Mouse (Mus musculus) spleen, postnatal 14 days (tissue): ENCODE results near the gene Wdr95.
"Not testable (repeated sequence)": the region's sequence is repeated elsewhere in the genome, so short reads cannot be mapped to it uniquely, and the experiment has no call there.

Experiments
- DNase-seq, 2 experiments: peaks; one replicate each; pipeline ENCODE4 v3.0.0; 2021 to 2022; ENCODE audit warnings: low spot score in 2 of 2

Gene Wdr95

DNA sequence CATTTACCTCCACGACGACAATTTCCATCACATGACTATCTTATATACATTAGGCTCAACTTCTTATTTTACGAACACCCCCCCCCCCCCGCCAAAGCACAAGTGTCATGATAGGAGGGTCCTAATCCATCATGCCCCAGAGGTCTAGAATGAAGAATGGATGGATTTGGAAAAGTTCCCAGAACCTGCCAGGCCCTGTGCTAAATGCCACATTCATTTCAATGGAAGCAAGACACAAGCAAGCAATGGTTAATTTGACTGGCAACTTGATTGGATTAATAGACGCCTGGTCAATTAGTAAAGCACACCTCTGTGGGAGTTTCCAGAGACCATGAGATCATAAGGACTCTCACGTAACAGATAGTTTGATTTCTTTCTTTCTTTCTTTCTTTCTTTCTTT, 11.4 kb upstream of the Wdr95 start:
- no peak for DNase-seq

DNA sequence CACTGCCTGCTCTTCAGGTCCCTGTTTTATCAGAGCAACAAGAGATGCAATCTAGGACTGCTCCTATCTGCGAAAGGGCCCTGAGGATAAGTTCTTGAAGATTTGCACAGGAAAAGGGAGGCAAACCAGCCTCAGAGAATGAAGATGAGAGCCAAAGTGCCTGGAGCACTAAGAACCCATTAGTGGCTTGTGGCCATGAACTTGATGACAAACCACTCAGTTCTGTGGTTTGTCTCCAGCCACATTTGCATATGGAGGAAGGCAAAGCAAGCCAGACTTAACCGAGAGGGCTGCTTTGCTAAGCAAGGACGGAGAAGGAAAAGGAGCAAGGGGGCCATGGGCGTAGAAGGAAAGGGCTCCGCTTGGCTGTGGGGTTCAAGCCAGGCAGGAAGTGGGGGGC, 7.7 kb upstream of the Wdr95 start:
- DNase-seq, result no peak

DNA sequence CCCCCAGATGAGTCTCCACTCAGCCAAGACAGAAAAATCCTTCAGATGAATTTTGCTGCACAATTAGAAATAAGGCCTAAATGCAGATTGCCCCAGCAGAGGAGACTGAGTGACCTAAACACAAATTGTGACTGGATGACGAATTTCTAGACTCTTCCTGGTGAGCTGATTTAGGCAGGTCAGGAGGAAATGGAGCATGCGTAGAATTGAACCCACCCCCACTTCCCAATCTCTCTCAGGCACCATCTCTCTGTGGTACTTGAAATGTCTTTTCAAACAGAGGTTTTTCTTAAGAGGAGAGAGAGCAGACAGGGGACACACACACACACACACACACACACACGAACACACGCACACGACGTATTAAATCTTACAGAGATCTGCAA, 4.6 kb upstream of the Wdr95 start:
- no peak for DNase-seq

DNA sequence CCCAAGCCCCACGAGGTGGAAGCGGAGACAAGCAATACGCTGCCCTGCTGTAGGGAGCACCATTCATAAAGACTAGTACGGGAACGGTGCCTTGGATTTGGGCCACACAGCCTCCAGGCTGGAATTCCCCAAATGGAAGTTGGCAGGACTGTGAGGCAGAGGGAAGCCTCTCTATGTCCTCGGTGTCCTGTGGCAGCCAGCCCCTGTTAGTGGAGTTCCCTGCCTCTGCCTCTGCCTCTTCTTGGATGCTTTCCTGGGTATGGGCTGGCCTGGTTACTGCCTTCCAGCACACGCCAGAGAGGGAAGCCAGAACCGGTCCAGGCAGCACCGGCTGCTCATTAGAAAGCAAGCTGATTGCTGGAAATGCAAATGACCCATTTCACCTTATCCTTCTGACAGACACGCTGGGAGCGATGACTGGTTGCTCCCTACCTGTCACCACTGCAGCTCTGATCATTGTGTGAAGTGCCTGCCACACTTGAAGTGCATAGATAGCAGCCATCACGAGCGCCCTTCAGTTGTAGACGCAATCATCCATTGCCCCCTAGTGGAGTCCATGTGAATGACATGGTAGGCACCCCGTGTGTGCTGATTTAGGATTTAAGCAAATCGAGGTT, 4.1 kb upstream of the Wdr95 start:
- DNase-seq, result peak in 1 of 2 experiments; percentile 50

DNA sequence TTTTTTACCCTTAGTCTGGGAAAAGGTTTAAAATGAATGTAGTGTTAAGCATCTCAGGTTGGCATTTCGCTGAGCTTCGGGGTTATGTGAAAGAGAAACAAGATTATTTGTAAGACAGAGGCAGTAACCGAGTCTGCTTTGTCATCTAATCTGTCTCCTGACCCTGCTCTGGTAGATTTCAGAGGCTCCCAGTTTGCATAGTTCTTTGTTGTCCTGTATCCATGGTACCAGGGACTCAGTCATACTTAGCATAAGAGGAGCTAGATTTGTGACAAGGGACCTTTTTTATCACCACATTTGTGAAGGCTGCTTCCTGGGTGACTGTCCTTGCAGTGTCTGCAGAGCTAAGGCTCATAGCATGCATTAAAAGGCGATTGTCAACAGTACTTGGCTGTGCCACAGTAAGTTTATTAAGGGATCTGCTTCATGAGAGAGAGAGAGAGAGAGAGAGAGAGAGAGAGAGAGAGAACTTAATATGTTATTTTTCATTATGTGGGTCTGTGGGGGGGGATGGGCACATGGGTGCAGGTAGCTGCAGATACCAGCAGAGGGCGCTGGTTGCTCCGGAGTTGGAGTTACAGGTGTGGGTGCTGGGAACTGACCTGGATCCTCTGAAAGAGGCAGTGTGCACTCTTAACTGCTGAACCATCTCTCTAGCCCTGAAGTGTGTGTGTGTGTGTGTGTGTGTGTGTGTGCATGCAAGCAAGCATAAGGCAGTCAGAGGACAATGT, 3.3 kb upstream of the Wdr95 start:
- no peak for DNase-seq

DNA sequence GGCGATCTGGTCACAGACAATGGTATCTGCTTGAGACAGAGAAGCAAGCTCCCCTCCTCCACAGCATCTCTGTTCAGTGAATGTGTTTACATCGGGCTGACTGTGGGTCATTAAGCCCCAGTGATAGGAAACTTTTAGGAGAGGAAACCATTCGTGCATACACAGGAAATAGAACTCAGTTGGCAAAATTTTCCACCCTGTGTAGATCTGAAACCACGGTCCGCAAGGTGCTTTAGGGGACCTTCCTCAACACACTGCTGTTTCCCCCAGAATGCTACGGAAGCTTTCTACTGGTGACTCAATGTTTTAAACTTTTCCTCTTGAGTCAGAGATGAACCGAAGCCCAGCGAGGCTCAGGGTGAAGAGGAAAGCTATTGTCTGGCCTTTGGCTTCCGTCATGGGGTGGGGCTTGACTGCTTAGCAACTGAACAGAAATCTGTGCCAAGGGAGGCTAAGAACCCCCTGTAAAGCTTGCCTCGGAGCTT, 2.0 kb upstream of the Wdr95 start:
- DNase-seq, result no peak

DNA sequence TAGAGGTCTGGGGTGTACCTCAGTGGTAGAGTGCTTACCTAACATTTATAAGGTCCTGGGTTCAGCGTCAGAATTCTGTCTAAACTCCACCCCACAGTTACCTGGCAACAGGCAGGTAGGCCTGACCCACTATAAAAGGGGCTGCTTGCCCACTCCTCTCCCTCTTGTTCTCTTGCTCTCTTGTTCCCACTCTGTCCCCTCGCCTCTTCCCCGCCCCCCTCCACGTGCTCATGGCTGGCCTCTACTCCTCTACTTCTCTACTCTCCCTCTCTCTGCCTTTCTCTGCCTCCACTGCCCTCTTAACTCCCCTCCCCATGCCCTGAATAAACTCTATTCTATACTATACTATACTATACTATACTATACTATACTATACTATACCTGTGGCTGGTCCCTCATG, 1.2 kb upstream of the Wdr95 start:
- not testable (repeated sequence) for DNase-seq

DNA sequence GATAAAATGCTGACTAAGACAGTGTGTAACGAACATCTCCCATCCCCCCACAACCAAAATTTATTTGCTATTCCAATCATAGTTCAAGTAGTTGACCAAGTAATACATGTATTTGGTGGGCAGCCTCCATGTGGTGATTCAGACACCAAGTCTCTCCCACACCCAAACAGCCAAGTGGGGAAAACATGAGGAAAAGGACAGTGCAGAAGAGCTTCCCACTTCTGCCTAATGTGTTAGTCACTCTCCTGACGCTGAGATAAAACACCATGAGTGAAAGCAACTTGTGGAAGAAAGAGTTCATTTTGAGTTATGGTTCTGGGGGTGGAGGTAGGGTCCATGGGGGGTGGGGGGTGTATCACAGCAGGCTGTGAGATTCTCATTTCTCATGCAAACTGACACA, 5.4 kb downstream of the Wdr95 start:
- DNase-seq, result no peak

DNA sequence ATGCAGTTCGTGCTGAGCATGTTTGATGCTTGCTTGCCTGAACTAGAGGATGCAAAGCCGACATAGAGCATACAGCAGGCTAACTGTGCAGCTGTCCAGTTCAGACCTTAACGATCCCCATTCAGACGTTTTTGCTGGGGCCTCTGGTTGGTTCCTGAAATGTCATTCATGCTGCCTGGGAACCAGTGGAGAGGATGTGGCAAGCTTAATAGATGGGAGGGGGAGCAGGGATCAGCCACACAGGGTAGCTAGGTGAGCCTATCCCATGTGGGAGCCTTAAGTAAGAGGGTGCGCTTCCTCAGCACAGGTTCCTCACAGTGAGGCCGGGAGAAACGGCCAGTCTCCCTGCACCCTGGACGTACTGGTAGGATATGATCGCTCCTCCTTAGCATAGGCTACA, 7.5 kb downstream of the Wdr95 start:
- no peak for DNase-seq

DNA sequence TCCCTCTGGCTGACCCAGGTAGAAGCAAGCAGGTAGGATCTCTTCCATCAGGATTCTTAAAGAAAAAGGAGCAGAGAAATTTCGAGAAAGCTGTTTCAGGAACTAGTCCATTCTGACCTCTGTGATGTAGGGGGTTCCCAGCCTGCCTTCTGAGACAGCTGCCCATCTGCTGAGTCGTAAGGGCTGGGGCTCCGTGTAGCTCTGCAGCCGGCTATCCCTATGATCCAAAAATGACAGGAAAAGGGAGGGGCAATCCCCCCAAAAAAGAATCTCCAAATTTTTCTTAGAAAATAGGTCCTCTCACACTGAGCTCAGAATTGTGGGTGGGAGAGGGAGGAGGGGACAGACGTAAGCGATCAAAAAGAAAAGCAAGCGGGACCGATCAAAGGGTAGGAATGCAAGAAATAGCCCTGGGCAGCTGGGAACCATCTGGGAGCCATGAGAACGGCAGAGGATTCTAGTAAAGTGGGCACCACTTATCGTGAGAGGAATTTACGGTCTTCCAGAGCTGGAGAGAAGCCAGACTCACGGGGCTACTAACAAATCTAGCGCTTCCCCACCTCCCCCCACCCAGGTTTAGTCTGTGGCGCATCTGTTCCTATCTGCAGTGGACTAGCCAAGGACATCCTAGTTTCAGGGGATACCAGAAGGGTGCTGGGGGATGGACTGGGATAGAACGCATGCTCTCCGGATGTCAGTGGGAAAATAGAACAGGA, 9.5 kb downstream of the Wdr95 start:
- DNase-seq, result no peak

DNA sequence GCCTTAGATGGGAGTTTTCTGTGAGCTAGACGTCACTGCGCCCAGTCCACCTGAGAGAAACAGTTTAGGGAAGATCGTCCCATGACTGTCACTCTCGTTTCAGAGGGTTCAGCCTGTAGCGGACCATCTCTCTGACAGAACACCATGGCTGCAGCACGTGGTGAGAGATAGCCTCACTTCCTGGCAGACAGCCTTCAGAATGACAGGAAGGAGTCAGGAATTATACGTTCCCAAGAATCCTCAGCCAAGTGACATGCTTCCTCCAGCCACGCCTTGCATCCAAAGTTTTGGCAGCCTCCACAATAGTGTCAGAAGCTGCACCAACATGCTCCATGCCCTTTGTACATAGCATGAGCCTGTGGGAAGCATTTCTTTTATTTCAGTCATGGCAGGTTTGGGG, 10.1 kb downstream of the Wdr95 start:
- no peak for DNase-seq

DNA sequence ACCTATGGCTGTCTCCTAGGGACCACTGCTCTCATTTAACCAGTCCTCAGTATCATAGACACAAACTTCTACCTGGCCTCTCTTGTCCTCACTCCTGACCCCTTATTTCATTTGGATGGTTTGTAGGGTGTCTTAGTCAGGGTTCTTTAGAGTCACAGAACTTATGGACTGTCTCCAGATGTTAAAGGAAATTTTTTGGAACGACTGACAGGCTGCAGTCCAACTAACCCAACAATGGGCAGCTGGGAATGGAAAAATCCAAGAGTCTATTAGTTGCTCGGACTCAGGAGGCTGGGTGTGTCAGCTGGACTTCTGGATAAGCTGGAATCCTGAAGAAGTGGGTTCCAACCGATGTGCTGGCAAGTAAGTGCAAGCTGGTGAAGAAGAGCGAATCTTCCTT, 10.6 kb downstream of the Wdr95 start:
- DNase-seq, result no peak

DNA sequence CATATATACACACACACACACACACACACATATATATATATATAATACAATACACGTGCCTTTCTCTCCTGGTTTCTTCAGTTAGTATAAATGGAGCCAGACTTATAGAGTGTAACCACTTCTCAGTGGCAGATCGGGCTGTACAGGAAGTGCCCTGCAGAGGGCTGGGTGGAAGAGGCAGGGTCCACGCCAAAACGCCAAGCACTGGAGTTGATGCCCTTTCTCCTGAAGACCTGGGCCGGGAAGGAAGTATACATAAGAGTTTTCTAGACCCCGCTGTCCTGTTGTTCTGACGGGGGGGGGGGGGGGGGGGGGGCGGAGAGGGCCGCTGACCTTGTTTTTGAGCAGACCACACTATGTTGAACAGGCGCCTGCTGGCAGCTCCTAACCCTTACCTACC, 22.7 kb downstream of the Wdr95 start:
- DNase-seq, result no peak

DNA sequence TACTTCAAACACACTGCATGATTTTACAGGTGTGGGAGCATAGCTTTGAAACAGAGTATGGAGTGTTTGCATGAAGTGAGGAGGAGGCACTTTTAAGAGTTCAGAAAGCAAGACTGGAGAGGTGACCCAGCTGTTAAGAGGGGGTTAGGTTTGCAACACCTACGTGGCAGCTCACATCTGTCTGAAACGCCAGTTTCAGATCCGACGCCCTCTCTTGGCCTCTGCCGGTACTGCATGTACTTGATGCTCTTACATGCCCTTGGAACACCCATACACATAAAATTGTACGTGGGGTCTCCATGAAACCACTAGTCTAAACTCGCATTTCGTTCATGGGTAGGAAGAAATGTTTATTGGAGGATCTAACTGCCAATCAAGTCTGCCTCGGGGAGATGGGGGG, 24.3 kb downstream of the Wdr95 start:
- DNase-seq, result no peak

DNA sequence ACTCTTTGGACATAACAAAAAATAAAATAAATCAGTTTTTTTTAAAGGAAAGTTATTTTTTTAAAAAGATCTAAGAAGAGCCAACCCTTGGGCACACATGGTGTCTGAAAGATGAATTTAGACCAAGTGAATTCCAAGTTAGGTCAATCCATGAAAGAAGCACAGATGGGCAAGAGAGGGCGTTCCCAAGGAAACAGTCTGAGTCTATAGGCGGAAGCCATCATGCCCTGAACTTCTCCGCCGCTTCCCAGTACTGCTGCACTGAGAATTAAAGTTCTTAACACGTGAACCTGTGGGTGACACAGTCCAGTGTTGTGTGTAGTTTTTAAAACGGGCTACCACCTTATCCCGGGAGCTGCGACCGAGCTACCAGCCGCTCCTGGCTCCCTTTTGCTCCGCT, 24.9 kb downstream of the Wdr95 start:
- DNase-seq, result no peak

DNA sequence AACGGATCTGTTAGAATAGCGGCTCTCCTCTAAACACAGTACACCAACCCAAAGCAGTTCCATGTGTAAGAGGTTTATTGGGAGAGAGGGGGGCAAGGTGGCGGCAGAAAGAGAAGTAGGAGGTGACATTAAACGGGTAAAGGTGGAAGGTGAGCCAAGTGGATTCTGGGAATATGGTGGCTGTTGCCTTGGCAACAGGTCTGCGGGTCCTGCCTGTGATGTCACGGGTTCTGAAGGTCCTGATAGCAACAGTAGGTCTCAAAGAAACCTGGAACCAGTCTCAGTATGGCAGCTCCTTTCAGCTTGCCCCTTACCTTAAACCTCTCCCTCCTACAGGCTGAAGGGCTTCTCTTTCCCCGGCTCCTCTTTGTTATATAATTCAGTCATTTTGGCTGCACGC, 25.9 kb downstream of the Wdr95 start:
- no peak for DNase-seq

DNA sequence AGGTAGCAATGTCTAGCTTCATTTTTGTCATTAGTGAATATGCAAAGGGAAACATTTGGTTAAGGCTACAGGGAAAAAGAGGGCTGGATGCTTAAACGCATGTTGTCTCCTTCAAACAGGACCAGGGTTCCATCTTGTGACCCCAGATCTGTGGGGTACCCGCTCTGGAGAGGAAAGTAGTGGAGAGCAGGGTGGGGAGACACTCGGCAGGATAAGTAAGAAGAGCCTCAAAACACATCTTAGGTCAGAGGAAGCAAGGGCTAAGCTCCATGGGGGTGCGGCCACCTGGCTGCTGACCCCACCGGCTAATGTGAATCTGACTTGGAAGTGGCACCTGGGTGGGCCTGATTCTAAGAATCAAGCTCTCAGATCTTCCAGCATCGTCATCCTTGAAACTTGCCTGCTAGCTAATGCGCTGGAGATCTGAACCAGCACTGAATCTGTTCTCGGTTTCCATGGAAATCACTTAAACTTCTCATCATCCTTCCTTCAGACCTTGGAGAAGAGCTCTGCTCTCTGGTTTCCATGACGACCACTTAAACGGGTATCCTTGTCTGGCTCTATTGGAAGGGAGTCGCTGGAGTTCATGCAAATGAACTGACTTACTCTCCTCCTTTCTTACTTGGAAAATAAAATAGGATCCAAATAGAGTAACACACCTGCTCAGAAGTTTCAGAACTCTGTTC, 32.6 kb downstream of the Wdr95 start:
- no peak for DNase-seq

DNA sequence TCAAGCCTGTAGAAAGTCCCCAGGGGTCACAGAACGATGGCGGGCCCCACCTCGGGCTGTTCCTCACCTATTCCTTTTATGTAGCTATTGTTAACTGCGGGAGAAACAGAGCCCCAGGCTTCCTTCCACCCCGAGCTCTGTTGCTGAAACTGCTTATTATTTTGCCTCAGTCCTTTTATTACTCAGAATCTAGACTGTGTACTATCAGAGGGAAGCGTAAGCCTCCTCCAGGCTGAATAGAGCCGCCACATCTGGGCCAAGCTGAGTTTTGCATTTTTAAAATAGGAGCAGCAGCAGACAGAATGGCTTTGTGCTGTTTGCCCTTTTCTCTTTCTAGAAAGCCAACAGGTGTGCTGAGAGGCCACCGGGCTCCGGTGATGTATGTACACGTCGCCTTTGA, 37.5 kb downstream of the Wdr95 start:
- no peak for DNase-seq

DNA sequence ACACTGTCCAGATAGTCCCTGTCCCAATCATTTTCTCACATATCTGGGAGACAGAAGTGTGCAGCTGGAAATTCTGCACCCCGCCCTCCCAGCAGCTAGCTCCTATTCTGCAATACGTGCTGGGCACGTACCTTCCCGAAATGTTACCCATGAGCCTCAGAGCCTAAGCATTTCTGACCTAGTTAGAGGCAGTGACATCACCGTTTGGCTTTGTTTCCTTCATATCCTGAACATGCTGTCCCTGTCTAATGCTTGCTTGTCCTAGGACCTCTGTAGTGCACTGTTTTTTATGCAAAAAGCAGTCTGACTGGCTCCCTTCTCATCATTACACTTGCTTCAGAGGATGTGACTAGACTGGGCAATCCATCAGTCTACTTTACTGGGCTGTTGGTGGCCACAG, 38.5 kb downstream of the Wdr95 start:
- DNase-seq, result no peak

DNA sequence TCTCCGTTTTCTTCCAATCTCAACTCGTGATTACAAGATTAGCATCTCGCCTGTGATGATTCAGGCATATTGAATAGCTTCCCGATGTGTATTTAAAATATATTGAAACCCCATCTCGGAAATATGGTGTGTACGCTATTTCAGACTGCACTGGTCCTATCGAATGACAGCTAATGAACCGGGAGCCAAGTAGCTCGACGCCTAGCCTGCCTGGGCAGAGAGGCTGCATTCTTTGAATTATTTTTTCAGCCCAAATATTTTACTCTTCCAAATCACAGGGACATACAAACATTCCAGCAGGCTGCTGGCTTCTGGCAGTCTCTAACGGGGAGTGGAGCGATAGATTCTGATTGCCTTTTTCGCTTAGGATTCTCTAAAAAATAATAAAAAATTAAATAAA, 40.5 kb downstream of the Wdr95 start:
- DNase-seq, result no peak

DNA sequence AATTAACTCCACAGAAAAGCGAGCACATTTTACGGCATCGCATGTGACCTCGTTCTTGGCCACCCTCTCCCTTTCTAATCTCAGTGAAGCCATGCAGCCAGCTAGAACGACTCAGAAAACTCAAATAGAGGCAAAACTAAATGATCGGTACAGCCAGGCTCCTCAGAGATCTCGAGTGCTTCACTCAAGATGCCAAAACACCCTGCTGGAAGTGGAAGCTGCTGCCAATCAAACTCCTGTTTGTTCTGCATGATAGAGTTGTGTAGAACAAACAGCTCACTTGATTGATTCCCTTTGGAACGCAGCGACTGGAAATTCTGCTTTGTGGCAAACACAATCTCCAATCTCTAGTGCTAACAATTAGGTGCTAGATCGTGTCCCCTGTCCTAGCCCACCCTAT, 48.5 kb downstream of the Wdr95 start:
- DNase-seq, result no peak

DNA sequence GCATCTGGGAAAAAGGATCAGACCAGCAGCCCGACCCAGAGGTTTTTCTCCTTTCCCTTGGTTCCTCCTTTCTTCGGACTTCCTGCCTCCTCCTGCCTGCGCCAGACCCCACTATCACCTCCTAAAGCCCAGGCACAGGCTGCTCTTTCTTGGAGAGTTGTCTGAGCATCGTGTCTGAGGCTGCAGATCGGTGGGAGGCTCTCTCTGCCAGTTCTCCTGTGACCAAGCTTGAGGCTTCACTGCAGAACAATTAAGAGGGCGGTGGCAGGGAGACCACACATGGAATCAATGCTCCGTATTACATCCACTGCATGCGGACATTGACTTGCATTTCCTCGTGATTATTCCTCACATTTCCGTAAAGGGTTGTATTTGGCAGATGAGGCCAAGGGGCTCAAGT, 49.0 kb downstream of the Wdr95 start:
- no peak for DNase-seq
